Mouse (Mus musculus): Measurements from ENCODE around the gene Sulf2.

The Sulf2 gene

GRCm38 (mm10) chr2:166084111-166084510, 71.4 kb downstream of the Sulf2 start:
- peak; percentile 32 for DNase-seq

- DNase-seq = no peak
These were observed 71.9 kb downstream of the Sulf2 start for GRCm38 (mm10) chr2:166083542-166084031.

GRCm38 (mm10) chr2:166082661-166083060, 72.8 kb downstream of the Sulf2 start:
- no peak for DNase-seq

GRCm38 (mm10) chr2:166082193-166082592, 73.3 kb downstream of the Sulf2 start:
- peak; percentile 58 for DNase-seq

DNA sequence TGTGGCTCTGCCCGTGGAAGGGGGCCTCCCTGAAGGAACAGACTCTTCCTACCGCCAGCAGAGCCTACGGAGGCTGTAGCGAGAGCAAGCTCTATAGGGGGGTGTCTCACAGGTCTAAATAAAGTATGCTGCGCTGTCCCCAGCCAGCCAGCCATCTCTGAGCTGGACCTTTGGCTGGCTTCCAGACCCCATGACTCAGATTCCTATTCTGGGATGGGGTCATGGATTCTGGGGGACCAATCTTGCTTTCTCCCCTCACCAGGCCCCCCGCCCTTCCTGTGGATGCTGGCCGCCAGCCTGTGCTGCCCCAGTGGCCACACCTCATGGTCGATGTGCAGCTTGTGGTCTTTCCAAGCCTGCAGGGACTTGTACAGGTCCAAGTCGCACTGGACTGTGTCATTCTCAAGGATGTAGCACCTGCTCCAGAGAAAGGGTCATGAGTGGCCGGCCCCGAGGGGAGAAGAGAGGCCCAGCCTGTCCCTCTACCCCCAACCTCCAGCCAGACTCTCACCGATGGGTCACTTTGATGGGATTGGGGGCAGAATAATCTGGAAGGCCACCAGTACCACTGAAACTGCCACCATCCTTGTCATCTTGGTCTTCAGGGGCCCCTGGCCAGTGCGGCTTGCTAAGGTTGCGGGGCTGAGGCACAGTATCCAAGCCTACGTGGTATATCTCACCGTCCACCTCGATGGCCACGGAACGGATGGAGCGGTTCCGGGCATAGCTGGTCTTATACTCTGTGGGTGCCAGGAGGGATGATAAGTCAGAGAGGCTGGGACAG, 74.3 kb downstream of the Sulf2 start:
- DNase-seq = no peak

GRCm38 (mm10) chr2:166079961-166080885, 75.2 kb downstream of the Sulf2 start:
- DNase-seq = no peak

GRCm38 (mm10) chr2:166079231-166079630, 76.2 kb downstream of the Sulf2 start:
- DNase-seq = no peak

DNA sequence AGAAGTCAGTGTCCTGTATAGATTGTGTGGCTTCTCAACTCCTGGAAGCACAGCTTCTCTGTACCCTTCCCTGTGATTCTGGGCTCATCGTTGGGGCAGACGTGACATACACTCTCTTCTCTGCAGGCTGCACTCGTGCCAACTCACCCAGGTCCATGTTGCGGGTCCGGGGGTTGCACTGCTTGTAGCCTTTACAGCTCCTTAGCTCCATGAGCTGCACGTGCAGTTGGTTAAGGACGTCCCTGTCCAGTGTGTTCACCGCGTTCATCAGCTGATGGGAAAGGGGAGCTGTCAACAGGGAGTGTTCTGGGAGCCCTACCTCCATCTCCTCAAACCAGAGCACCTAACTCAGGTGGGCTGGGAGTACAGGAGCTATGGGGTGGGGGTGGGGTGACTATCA, 78.1 kb downstream of the Sulf2 start:
- no peak for DNase-seq

- no peak for DNase-seq
These were observed 81.1 kb downstream of the Sulf2 start for GRCm38 (mm10) chr2:166074322-166074721.

DNA sequence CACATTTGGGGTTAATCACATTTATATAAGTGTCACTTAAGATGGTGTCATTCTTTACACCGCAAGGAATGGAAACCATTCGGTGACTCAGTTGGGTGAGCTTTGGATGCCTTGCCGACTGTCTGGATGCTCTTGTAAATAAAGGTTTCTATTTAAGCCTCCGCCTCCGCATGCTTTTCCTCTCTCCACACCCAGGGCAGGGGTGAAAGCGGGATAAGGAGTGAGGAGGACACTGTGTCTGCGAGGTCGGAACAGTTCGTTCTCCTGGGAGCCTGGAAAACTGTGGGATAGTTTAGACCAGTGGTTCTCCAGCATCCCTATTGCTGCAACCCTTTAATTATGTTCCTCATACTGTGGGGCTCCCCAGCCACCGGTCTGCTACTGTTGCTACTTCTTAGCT, 82.4 kb downstream of the Sulf2 start:
- DNase-seq = no peak

GRCm38 (mm10) chr2:166071889-166072288, 83.6 kb downstream of the Sulf2 start:
- no peak for DNase-seq

DNA sequence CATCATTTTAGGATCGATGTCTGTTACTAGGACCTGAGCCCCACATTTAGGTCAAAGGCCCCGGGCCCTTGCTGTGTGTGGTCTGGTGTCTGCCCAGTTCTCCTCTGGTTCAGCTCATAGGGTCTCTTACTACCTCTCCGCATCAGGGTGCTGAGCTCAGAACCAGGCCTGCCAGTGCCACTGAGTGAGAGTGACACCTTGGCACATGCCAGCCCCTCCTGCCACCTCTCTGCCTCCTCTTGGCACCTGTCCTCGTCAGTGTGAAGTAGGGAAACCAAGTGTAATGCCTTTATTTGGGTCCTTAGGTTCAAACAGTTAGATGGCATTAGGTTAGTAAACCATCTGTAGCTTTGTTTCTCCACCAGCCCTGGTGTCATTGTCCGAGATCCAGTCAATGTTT, 84.0 kb downstream of the Sulf2 start:
- DNase-seq = no peak

- no peak for DNase-seq
These were observed 85.7 kb downstream of the Sulf2 start for GRCm38 (mm10) chr2:166069738-166070137.

GRCm38 (mm10) chr2:166069164-166069563, 86.3 kb downstream of the Sulf2 start:
- no peak for DNase-seq

DNA sequence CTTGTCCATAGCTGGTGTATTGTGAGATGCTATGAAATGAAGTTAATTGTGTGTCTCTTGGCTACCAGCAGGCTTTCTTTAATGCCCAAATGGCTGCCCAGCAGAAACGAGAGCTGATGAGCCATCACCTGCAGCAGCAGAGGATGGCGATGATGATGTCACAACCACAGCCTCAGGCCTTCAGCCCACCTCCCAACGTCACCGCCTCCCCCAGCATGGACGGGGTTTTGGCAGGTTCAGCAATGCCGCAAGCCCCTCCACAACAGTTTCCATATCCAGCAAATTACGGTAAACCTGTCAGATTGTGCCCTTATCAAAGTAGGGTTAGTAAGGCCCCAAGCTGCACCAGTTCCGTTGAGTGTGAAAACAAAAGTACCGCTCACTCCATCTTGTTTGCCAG, 87.2 kb downstream of the Sulf2 start:
- DNase-seq = no peak

DNA sequence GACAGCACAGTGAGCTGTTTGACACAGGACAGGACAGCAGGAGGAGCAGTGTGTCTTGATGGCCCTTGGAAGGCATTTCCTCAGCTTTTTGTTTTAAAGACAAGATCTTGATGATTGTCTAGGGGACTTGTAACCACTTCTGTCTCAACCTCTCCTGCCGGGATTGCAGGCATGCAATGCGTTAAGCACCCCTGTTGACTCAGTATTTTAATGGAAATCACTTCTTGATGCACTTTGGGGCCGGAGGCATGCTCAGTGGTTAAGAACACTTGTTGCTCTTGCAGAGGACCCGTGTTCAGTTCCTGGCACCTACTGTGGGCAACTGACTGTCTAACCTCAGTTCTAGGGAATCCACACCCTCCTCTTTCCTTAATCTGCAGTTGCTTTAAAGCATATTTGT, 89.0 kb downstream of the Sulf2 start:
- no peak for DNase-seq

GRCm38 (mm10) chr2:166062431-166062830, 93.0 kb downstream of the Sulf2 start:
- no peak for DNase-seq

GRCm38 (mm10) chr2:166062008-166062407, 93.5 kb downstream of the Sulf2 start:
- no peak for DNase-seq

GRCm38 (mm10) chr2:166059684-166060423, 95.6 kb downstream of the Sulf2 start:
- DNase-seq = peak; percentile 81

DNA sequence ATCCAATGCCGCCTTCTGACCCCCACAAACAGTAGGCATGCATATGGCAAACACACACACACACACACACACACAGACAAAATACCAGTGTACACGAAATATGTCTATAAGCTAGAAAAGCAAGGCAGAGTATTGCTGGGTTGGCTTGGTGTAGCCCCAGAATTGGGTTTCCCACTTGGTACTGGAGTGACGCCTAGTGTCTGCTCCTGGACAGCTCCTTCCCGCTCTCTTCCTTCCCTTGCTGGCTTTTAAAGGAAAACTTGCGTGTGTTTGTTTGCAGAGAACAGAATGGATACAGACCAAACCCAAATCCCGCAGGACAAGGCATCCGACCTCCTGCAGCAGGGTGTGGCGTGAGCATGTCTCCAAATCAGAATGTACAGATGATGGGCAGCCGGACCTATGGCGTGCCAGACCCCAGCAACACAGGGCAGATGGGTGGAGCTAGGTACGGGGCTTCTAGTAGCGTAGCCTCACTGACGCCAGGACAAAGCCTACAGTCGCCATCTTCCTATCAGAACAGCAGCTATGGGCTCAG, 101.4 kb downstream of the Sulf2 start:
- DNase-seq = no peak

GRCm38 (mm10) chr2:166051966-166052365, 103.5 kb downstream of the Sulf2 start:
- no peak for DNase-seq

GRCm38 (mm10) chr2:166051421-166051820, 104.0 kb downstream of the Sulf2 start:
- no peak for DNase-seq

DNA sequence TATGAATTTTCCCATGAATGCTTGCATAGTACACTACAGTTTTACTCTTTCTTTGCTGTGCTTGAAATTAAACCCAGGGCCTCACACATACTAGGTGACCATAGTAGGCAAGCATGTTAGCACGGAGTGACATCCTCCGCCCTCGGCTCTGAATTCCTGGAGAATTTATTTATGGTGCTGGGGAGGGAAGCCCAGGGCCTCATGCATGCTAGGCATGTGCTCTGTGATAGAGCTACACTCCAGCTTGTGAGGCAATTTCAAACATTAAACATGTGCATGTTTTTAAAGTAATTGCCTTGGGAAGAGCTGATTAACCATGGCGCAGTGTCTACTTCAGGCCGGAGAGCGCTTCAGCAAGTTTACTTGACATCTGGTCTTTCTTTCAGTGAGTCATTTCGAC, 106.6 kb downstream of the Sulf2 start:
- DNase-seq = no peak

Data from layer of hippocampus, adult 9-11 months (tissue).